Mouse (Mus musculus) embryo, embryonic 11 days (tissue): ENCODE results near the gene Gm49358.

Source experiments
- DNase-seq: peaks from one replicate; pipeline ENCODE4 v3.0.0-alpha.2; 2015

The Gm49358 gene

GRCm38 (mm10) chr10:86778398-86779116 is 14.8 kb downstream of the Gm49358 start, which contains the start of gene Nt5dc3:
Nt5dc3 (plus strand) TSS chr10:86779005.
- peak; percentile 98 for DNase-seq

GRCm38 (mm10) chr10:86779117-86779755 is 15.5 kb downstream of the Gm49358 start:
- DNase-seq: peak; percentile 40

GRCm38 (mm10) chr10:86779816-86780500 is 16.2 kb downstream of the Gm49358 start:
- no peak for DNase-seq

- no peak for DNase-seq
Measured at GRCm38 (mm10) chr10:86781641-86782040, 17.9 kb downstream of the Gm49358 start.

GRCm38 (mm10) chr10:86782656-86783055 is 18.9 kb downstream of the Gm49358 start:
- no peak for DNase-seq

GRCm38 (mm10) chr10:86783561-86783960 is 19.8 kb downstream of the Gm49358 start:
- no peak for DNase-seq

GRCm38 (mm10) chr10:86784126-86784675 is 20.4 kb downstream of the Gm49358 start:
- no peak for DNase-seq

GRCm38 (mm10) chr10:86785396-86785795 is 21.6 kb downstream of the Gm49358 start:
- no peak for DNase-seq

GRCm38 (mm10) chr10:86786083-86786482 is 22.3 kb downstream of the Gm49358 start:
- no peak for DNase-seq

- DNase-seq: no peak
Measured at GRCm38 (mm10) chr10:86788193-86788592, 24.4 kb downstream of the Gm49358 start.

- DNase-seq: no peak
Measured at GRCm38 (mm10) chr10:86789146-86789672, 25.4 kb downstream of the Gm49358 start.

GRCm38 (mm10) chr10:86791507-86792184 is 27.9 kb downstream of the Gm49358 start:
- DNase-seq: no peak

- no peak for DNase-seq
Measured at GRCm38 (mm10) chr10:86793509-86793951, 29.8 kb downstream of the Gm49358 start.

GRCm38 (mm10) chr10:86794196-86794595 is 30.4 kb downstream of the Gm49358 start:
- no peak for DNase-seq

- DNase-seq: no peak
Measured at GRCm38 (mm10) chr10:86794794-86795535, 31.2 kb downstream of the Gm49358 start.

GRCm38 (mm10) chr10:86796073-86796741 is 32.4 kb downstream of the Gm49358 start:
- DNase-seq: no peak

GRCm38 (mm10) chr10:86807362-86807761 is 43.6 kb downstream of the Gm49358 start:
- no peak for DNase-seq

GRCm38 (mm10) chr10:86808013-86808758 is 44.4 kb downstream of the Gm49358 start:
- DNase-seq: no peak

- no peak for DNase-seq
Measured at GRCm38 (mm10) chr10:86810000-86810399, 46.2 kb downstream of the Gm49358 start.

- no peak for DNase-seq
Measured at GRCm38 (mm10) chr10:86810612-86811011, 46.8 kb downstream of the Gm49358 start.
